Mouse (Mus musculus) midbrain, embryonic 12.5 days (tissue): ENCODE measurements around the gene Htr1d. TPM values are rescaled to one million over a fixed set of nuclear protein-coding genes. Genes with fewer than 3 reads are reported as not detected.

ENCODE experiments used
- ATAC-seq: fragments of 200-750 bp; cut with Nextera tagmentation; 2 replicates; pipeline ENCODE4 v1.8.0; 2017; ENCODE audit warnings: low read depth, moderate TSS enrichment, moderate library complexity; ENCODE audit not compliant: low FRiP score
- H3K27ac ChIP-seq: fragments of 300-500 bp; sonication (generic); replicated peaks from 2 replicates; pipeline ENCODE4 v1.5.1; 2016; ENCODE audit warnings: mild to moderate bottlenecking
- H3K27me3 ChIP-seq: fragments of 300-500 bp; sonication (generic); 2 replicates; pipeline ENCODE4 v1.6.1; 2016; ENCODE audit warnings: mild to moderate bottlenecking
- H3K36me3 ChIP-seq: fragments of 300-500 bp; sonication (generic); 2 replicates; pipeline ENCODE4 v1.6.1; 2016
- H3K4me1 ChIP-seq: fragments of 300-500 bp; sonication (generic); 2 replicates; pipeline ENCODE4 v1.6.1; 2016
- H3K4me2 ChIP-seq: fragments of 300-500 bp; sonication (generic); replicated peaks from 2 replicates; pipeline ENCODE4 v1.6.1; 2016; ENCODE audit warnings: mild to moderate bottlenecking, moderate library complexity
- H3K4me3 ChIP-seq: fragments of 300-500 bp; sonication (generic); 2 replicates; pipeline ENCODE4 v1.5.1; 2016; ENCODE audit warnings: mild to moderate bottlenecking
- H3K9ac ChIP-seq: fragments of 300-500 bp; sonication (generic); replicated peaks from 2 replicates; pipeline ENCODE4 v1.6.1; 2016; ENCODE audit warnings: mild to moderate bottlenecking, moderate library complexity
- H3K9me3 ChIP-seq: fragments of 300-500 bp; sonication (generic); 2 replicates; pipeline ENCODE4 v1.6.1; 2016; ENCODE audit warnings: mild to moderate bottlenecking
- WGBS: fragments of 180-500 bp; shearing (Covaris S2); methylation state at CpG from one replicate; pipeline ENCODE4 v1.1.7; 2016; 5-methylcytosine and 5-hydroxymethylcytosine counted together
- polyA plus RNA-seq: library from polyadenylated mRNA; unstranded; fragments of >200 nt; fragmentation: Nextera tagmentation; extraction: Ambion mirVana; gene quantifications from 2 replicates; pipeline ENCODE4 v1.2.1, GENCODE M21; 2016

Gene Htr1d
- polyA plus RNA-seq: 0.06 and 0.68 TPM in 2 replicates

- peaks cover 28% of the 10 kb centered on the region for H3K4me1 ChIP-seq
- peak within 1 kb of the TSS; percentile 31 for H3K9ac ChIP-seq
Observed at GRCm38 (mm10) chr4:136423224-136423623, at the start of gene Htr1d. TSS of gene Htr1d (plus strand) at chr4:136423524.

GRCm38 (mm10) chr4:136377001-136377400 lies 46.3 kb upstream of the Htr1d start:
- no peak overlapping the region for H3K4me2 ChIP-seq
- no peaks in the 10 kb centered on the region for H3K9me3 ChIP-seq
- H3K9ac ChIP-seq: no peak overlapping the region
- peaks cover 11% of the 10 kb centered on the region for H3K4me1 ChIP-seq
- no peaks in the 10 kb centered on the region for H3K36me3 ChIP-seq
- H3K27ac ChIP-seq: no peak overlapping the region
- no peak for ATAC-seq
- H3K4me3 ChIP-seq: no peak overlapping the region
- no peaks in the 10 kb centered on the region for H3K27me3 ChIP-seq
- 90% methylated on average over 5 of the region's 5 CpGs for WGBS

More at GRCm38 (mm10) chr4:136423224-136423623, at the start of gene Htr1d:
- Histone ChIP-seq H3K36me3 (no peaks in the 10 kb centered on the region), H3K4me3 (peak within 1 kb of the TSS; percentile 38), H3K27me3 (peaks cover 93% of the 10 kb centered on the region), H3K27ac (no peak within 1 kb of the TSS), H3K9me3 (no peaks in the 10 kb centered on the region), H3K4me2 (peak within 1 kb of the TSS; percentile 59)
- 75% methylated on average over 9 of the region's 9 CpGs for WGBS
- no peak for ATAC-seq

- H3K9me3 ChIP-seq: peaks cover 3% of the 10 kb centered on the region; the same call in 1 of the 2 replicates
- H3K4me2 ChIP-seq: no peak overlapping the region
- WGBS: 86% methylated on average over 5 of the region's 5 CpGs
- H3K4me3 ChIP-seq: no peak overlapping the region
- H3K9ac ChIP-seq: no peak overlapping the region
- no peaks in the 10 kb centered on the region for H3K27me3 ChIP-seq
- ATAC-seq: no peak
- H3K36me3 ChIP-seq: no peaks in the 10 kb centered on the region
- H3K27ac ChIP-seq: no peak overlapping the region
- no peaks in the 10 kb centered on the region for H3K4me1 ChIP-seq
Observed at GRCm38 (mm10) chr4:136383052-136383451, 40.3 kb upstream of the Htr1d start.

GRCm38 (mm10) chr4:136383839-136384238 lies 39.5 kb upstream of the Htr1d start:
- H3K4me2 ChIP-seq: no peak overlapping the region
- peaks cover 3% of the 10 kb centered on the region; the same call in 1 of the 2 replicates for H3K9me3 ChIP-seq
- no peaks in the 10 kb centered on the region for H3K27me3 ChIP-seq
- H3K4me1 ChIP-seq: no peaks in the 10 kb centered on the region
- no peak for ATAC-seq
- no peak overlapping the region for H3K4me3 ChIP-seq
- no peak overlapping the region for H3K27ac ChIP-seq
- no peaks in the 10 kb centered on the region for H3K36me3 ChIP-seq
- 87% methylated on average over 6 of the region's 6 CpGs for WGBS
- no peak overlapping the region for H3K9ac ChIP-seq

- no peaks in the 10 kb centered on the region for H3K4me1 ChIP-seq
- no peak overlapping the region for H3K4me2 ChIP-seq
- H3K9me3 ChIP-seq: peaks cover 3% of the 10 kb centered on the region; the same call in 1 of the 2 replicates
- WGBS: 68% methylated on average over 11 of the region's 11 CpGs
- H3K36me3 ChIP-seq: no peaks in the 10 kb centered on the region
- no peak overlapping the region for H3K9ac ChIP-seq
- no peak overlapping the region for H3K4me3 ChIP-seq
- H3K27ac ChIP-seq: no peak overlapping the region
- no peaks in the 10 kb centered on the region for H3K27me3 ChIP-seq
- no peak for ATAC-seq
Observed at GRCm38 (mm10) chr4:136387261-136387660, 36.1 kb upstream of the Htr1d start.

- Histone ChIP-seq H3K9ac (no peak overlapping the region), H3K4me3 (no peak overlapping the region), H3K9me3 (no peaks in the 10 kb centered on the region), H3K27me3 (no peaks in the 10 kb centered on the region), H3K4me1 (no peaks in the 10 kb centered on the region), H3K27ac (no peak overlapping the region), H3K36me3 (no peaks in the 10 kb centered on the region), H3K4me2 (no peak overlapping the region)
- ATAC-seq: no peak
- 90% methylated on average over 10 of the region's 10 CpGs for WGBS
Observed at GRCm38 (mm10) chr4:136401806-136402205, 21.5 kb upstream of the Htr1d start.

- Histone ChIP-seq H3K4me2 (no peak overlapping the region), H3K9ac (no peak overlapping the region), H3K36me3 (no peaks in the 10 kb centered on the region), H3K27ac (no peak overlapping the region), H3K4me1 (no peaks in the 10 kb centered on the region), H3K27me3 (no peaks in the 10 kb centered on the region), H3K9me3 (no peaks in the 10 kb centered on the region), H3K4me3 (no peak overlapping the region)
- ATAC-seq: no peak
- WGBS: 83% methylated on average over 11 of the region's 11 CpGs
Observed at GRCm38 (mm10) chr4:136407831-136408230, 15.5 kb upstream of the Htr1d start.

- no peak overlapping the region for H3K4me3 ChIP-seq
- no peak overlapping the region for H3K4me2 ChIP-seq
- 75% methylated on average over 10 of the region's 10 CpGs for WGBS
- H3K4me1 ChIP-seq: no peaks in the 10 kb centered on the region
- H3K27me3 ChIP-seq: 0 out of 2 replicates have a peak, but pooled peaks cover under 1% of the 10 kb centered on the region
- no peak for ATAC-seq
- H3K9ac ChIP-seq: no peak overlapping the region
- no peaks in the 10 kb centered on the region for H3K9me3 ChIP-seq
- H3K27ac ChIP-seq: no peak overlapping the region
- no peaks in the 10 kb centered on the region for H3K36me3 ChIP-seq
Observed at GRCm38 (mm10) chr4:136411995-136412765, 11.1 kb upstream of the Htr1d start.

- 91% methylated on average over 9 of the region's 9 CpGs for WGBS
- no peaks in the 10 kb centered on the region for H3K9me3 ChIP-seq
- H3K27ac ChIP-seq: no peak overlapping the region
- no peak for ATAC-seq
- peaks cover 7% of the 10 kb centered on the region; the same call in 1 of the 2 replicates for H3K4me1 ChIP-seq
- H3K4me2 ChIP-seq: no peak overlapping the region
- peaks cover 32% of the 10 kb centered on the region for H3K27me3 ChIP-seq
- no peak overlapping the region for H3K4me3 ChIP-seq
- H3K36me3 ChIP-seq: no peaks in the 10 kb centered on the region
- H3K9ac ChIP-seq: no peak overlapping the region
Observed at GRCm38 (mm10) chr4:136415477-136415876, 7.8 kb upstream of the Htr1d start.

GRCm38 (mm10) chr4:136418962-136419361 lies 4.4 kb upstream of the Htr1d start:
- Histone ChIP-seq H3K4me2 (no peak overlapping the region), H3K36me3 (no peaks in the 10 kb centered on the region), H3K27me3 (peaks cover 65% of the 10 kb centered on the region), H3K9me3 (no peaks in the 10 kb centered on the region), H3K4me1 (peaks cover 18% of the 10 kb centered on the region), H3K27ac (no peak overlapping the region), H3K4me3 (no peak overlapping the region), H3K9ac (no peak overlapping the region)
- 8% methylated on average over 11 of the region's 11 CpGs for WGBS
- no peak for ATAC-seq

GRCm38 (mm10) chr4:136419386-136419785 lies 3.9 kb upstream of the Htr1d start:
- Histone ChIP-seq H3K4me2 (no peak overlapping the region), H3K9ac (no peak overlapping the region), H3K27ac (no peak overlapping the region), H3K4me3 (no peak overlapping the region), H3K36me3 (no peaks in the 10 kb centered on the region), H3K9me3 (no peaks in the 10 kb centered on the region), H3K27me3 (peaks cover 69% of the 10 kb centered on the region), H3K4me1 (peaks cover 23% of the 10 kb centered on the region)
- whole genome bisulfite sequencing: 50% methylated on average over 6 of the region's 6 CpGs
- ATAC-seq: no peak

- peak overlapping the region; percentile 59 for H3K4me2 ChIP-seq
- peaks cover 93% of the 10 kb centered on the region for H3K27me3 ChIP-seq
- H3K4me3 ChIP-seq: peak overlapping the region; percentile 38
- ATAC-seq: peak; percentile 34; the same call in 1 of the 2 replicates
- H3K36me3 ChIP-seq: no peaks in the 10 kb centered on the region
- peak overlapping the region; percentile 31 for H3K9ac ChIP-seq
- no peaks in the 10 kb centered on the region for H3K9me3 ChIP-seq
- no peak overlapping the region for H3K27ac ChIP-seq
- WGBS: 1% methylated on average over 70 of the region's 70 CpGs
- peaks cover 22% of the 10 kb centered on the region for H3K4me1 ChIP-seq
Observed at GRCm38 (mm10) chr4:136424120-136424999, 1.0 kb downstream of the Htr1d start.
